Mouse (Mus musculus) E14TG2a.4 (cell line): ENCODE results near the gene Hs3st2.

Experiments used
- CTCF ChIP-seq: conservative IDR thresholded peaks from 2 replicates; pipeline ENCODE4 v1.5.1; 2014; ENCODE audit warnings: low read length
- POU5F1 ChIP-seq: IDR thresholded peaks from 2 replicates; pipeline ENCODE4 v1.6.1; 2014; ENCODE audit warnings: low read length, borderline replicate concordance

GRCm38 (mm10) chr7:121529023-121529422, 137.4 kb downstream of the Hs3st2 start:
- TF ChIP-seq CTCF (no peak), POU5F1 (no peak)
